Mouse (Mus musculus) monocyte, adult 5-6 weeks (primary cell): ENCODE measurements around the gene Csdc2. TPM values are rescaled to one million over a fixed set of nuclear protein-coding genes. Genes with fewer than 3 reads are reported as not detected.
A peak's percentile ranks its signal among the peaks of the same experiment; 100 is the strongest.
"Not testable (repeated sequence)": the region's sequence is repeated elsewhere in the genome, so short reads cannot be mapped to it uniquely, and the experiment has no call there.

Source experiments
- ATAC-seq: fragments of 153-309, 156-312 bp; replicated peaks from 2 replicates; pipeline ENCODE4 v1.8.0; 2017; ENCODE audit warnings: mild to moderate bottlenecking; ENCODE audit not compliant: low TSS enrichment, insufficient number of reproducible peaks, severe bottlenecking, poor library complexity, low FRiP score
- total RNA-seq: library from RNA; stranded (forward); fragments of 200-1000, 200-491, 200-594 nt; gene quantifications from 3 replicates; pipeline ENCODE4 v1.2.3, GENCODE M21; 2017

Gene Csdc2
- total RNA-seq, 1 experiment from 2014 or later = not detected

- not testable (repeated sequence) for ATAC-seq
Measured at GRCm38 (mm10) chr15:81970498-81970897, 33.9 kb downstream of the Csdc2 start.

- ATAC-seq = not testable (repeated sequence)
Measured at GRCm38 (mm10) chr15:81975156-81975555, 38.6 kb downstream of the Csdc2 start.

GRCm38 (mm10) chr15:81980321-81980720 lies 43.8 kb downstream of the Csdc2 start, which contains the start of gene 1700029P11Rik:
TSS of gene 1700029P11Rik (plus strand) at chr15:81980540.
- ATAC-seq = no peak

- ATAC-seq = no peak
Measured at GRCm38 (mm10) chr15:81982173-81982572, 45.6 kb downstream of the Csdc2 start.

- no peak for ATAC-seq
Measured at GRCm38 (mm10) chr15:81985267-81986161, 49.0 kb downstream of the Csdc2 start.

- no peak for ATAC-seq
Measured at GRCm38 (mm10) chr15:81987646-81988045, 51.1 kb downstream of the Csdc2 start, which contains the start of gene Xrcc6. TSS of gene Xrcc6 (plus strand) at chr15:81987835.

GRCm38 (mm10) chr15:81989371-81990062 lies 53.0 kb downstream of the Csdc2 start:
- peak; percentile 81 for ATAC-seq

- no peak for ATAC-seq
Measured at GRCm38 (mm10) chr15:81990549-81990948, 54.0 kb downstream of the Csdc2 start.

GRCm38 (mm10) chr15:81993992-81994391 lies 57.4 kb downstream of the Csdc2 start:
- ATAC-seq = no peak

Other genes with a start within 250 kb of the Csdc2 start
- 0.29 TPM in 1 of 3 replicates, not detected in the others for gene Chadl, start 239.5 kb upstream of the Csdc2 start, total RNA-seq
- 6.6 to 14.2 TPM (median 7.1 TPM) in 3 replicates for gene Zc3h7b, start 191.7 kb upstream of the Csdc2 start, total RNA-seq
- gene Rangap1, start 191.2 kb upstream of the Csdc2 start, total RNA-seq = 37.6 to 62.3 TPM (median 38.3 TPM) in 3 replicates
- 44.4 to 60.3 TPM (median 52.9 TPM) in 3 replicates for gene Tef, start 134.3 kb upstream of the Csdc2 start, total RNA-seq
- gene Tob2, start 78.0 kb upstream of the Csdc2 start, total RNA-seq = 27.1 to 48.1 TPM (median 29.4 TPM) in 3 replicates
- gene Phf5a, start 64.8 kb upstream of the Csdc2 start, total RNA-seq = 54.7 to 91.7 TPM (median 58.7 TPM) in 3 replicates
- 103 to 166 TPM (median 150 TPM) in 3 replicates for gene Aco2, start 64.5 kb upstream of the Csdc2 start, total RNA-seq
- 7.9 to 13.7 TPM (median 8.1 TPM) in 3 replicates for gene Polr3h, start 10.5 kb upstream of the Csdc2 start, total RNA-seq
- gene Pmm1, start 24.2 kb downstream of the Csdc2 start, total RNA-seq = 6.8 to 24.4 TPM (median 11.1 TPM) in 3 replicates
- not detected in 3 replicates for gene 1700029P11Rik, start 43.8 kb downstream of the Csdc2 start, total RNA-seq
- 37.3 to 62.6 TPM (median 61.9 TPM) in 3 replicates for gene Xrcc6, start 51.1 kb downstream of the Csdc2 start, total RNA-seq
- gene Desi1, start 97.1 kb downstream of the Csdc2 start, total RNA-seq = 3.2 to 7.3 TPM (median 4.8 TPM) in 3 replicates
- gene Snu13, start 110.8 kb downstream of the Csdc2 start, total RNA-seq = 111 to 112 TPM (median 112 TPM) in 3 replicates
- gene 4930407I10Rik, start 122.4 kb downstream of the Csdc2 start, total RNA-seq = not detected in 3 replicates
- not detected in 3 replicates for gene Mei1, start 133.2 kb downstream of the Csdc2 start, total RNA-seq
- 28.6 to 54.3 TPM (median 43.2 TPM) in 3 replicates for gene Ccdc134, start 191.2 kb downstream of the Csdc2 start, total RNA-seq
- gene Srebf2, start 210.4 kb downstream of the Csdc2 start, total RNA-seq = 43.2 to 64.7 TPM (median 49.7 TPM) in 3 replicates